Mouse (Mus musculus) c-Kit-positive CD71-negative TER-119-negative erythroid progenitor cells, embryonic 14.5 days (primary cell): ENCODE results near the gene Barx2.
A peak's percentile ranks its signal among the peaks of the same experiment; 100 is the strongest.
"Not testable (repeated sequence)": the region's sequence is repeated elsewhere in the genome, so short reads cannot be mapped to it uniquely, and the experiment has no call there.

Experiments used
- DNase-seq: peaks from one replicate; pipeline ENCODE4 v3.0.0-alpha.2; 2013; ENCODE audit warnings: low read depth

Gene Barx2

GRCm38 (mm10) chr9:31912921-31913738 is at the start of gene Barx2:
Gene Barx2, minus strand, starts transcription at chr9:31913462.
- DNase-seq, result no peak

GRCm38 (mm10) chr9:31962265-31962664 is 49.0 kb upstream of the Barx2 start:
- no peak for DNase-seq

- DNase-seq, result no peak
These were observed 47.2 kb upstream of the Barx2 start for GRCm38 (mm10) chr9:31960488-31960887.

GRCm38 (mm10) chr9:31958120-31958519 is 44.9 kb upstream of the Barx2 start:
- DNase-seq, result no peak

- no peak for DNase-seq
These were observed 37.2 kb upstream of the Barx2 start for GRCm38 (mm10) chr9:31950506-31950905.

- no peak for DNase-seq
These were observed 35.8 kb upstream of the Barx2 start for GRCm38 (mm10) chr9:31949031-31949430.

GRCm38 (mm10) chr9:31947051-31947450 is 33.8 kb upstream of the Barx2 start:
- DNase-seq, result no peak

- DNase-seq, result no peak
These were observed 29.1 kb upstream of the Barx2 start for GRCm38 (mm10) chr9:31942334-31942733.

- DNase-seq, result not testable (repeated sequence)
These were observed 23.2 kb upstream of the Barx2 start for GRCm38 (mm10) chr9:31936486-31936885.

GRCm38 (mm10) chr9:31931691-31932090 is 18.4 kb upstream of the Barx2 start:
- no peak for DNase-seq

GRCm38 (mm10) chr9:31931255-31931654 is 18.0 kb upstream of the Barx2 start:
- DNase-seq, result no peak

- DNase-seq, result no peak
These were observed 13.5 kb upstream of the Barx2 start for GRCm38 (mm10) chr9:31926766-31927165.

GRCm38 (mm10) chr9:31925830-31926624 is 12.8 kb upstream of the Barx2 start:
- peak; percentile 62 for DNase-seq

GRCm38 (mm10) chr9:31923529-31923928 is 10.3 kb upstream of the Barx2 start:
- DNase-seq, result no peak

- DNase-seq, result no peak
These were observed 6.5 kb upstream of the Barx2 start for GRCm38 (mm10) chr9:31919802-31920201.

GRCm38 (mm10) chr9:31916421-31916820 is 3.2 kb upstream of the Barx2 start:
- DNase-seq, result no peak

GRCm38 (mm10) chr9:31914871-31915270 is 1.6 kb upstream of the Barx2 start:
- no peak for DNase-seq

- DNase-seq, result no peak
These were observed 703 bp upstream of the Barx2 start for GRCm38 (mm10) chr9:31913739-31914591.

GRCm38 (mm10) chr9:31912553-31912920 is 725 bp downstream of the Barx2 start:
- DNase-seq, result no peak

GRCm38 (mm10) chr9:31910221-31910620 is 3.0 kb downstream of the Barx2 start:
- DNase-seq, result no peak

- DNase-seq, result no peak
These were observed 11.5 kb downstream of the Barx2 start for GRCm38 (mm10) chr9:31901781-31902180.

- no peak for DNase-seq
These were observed 18.4 kb downstream of the Barx2 start for GRCm38 (mm10) chr9:31894775-31895320.
